In the genomic region with DNA sequence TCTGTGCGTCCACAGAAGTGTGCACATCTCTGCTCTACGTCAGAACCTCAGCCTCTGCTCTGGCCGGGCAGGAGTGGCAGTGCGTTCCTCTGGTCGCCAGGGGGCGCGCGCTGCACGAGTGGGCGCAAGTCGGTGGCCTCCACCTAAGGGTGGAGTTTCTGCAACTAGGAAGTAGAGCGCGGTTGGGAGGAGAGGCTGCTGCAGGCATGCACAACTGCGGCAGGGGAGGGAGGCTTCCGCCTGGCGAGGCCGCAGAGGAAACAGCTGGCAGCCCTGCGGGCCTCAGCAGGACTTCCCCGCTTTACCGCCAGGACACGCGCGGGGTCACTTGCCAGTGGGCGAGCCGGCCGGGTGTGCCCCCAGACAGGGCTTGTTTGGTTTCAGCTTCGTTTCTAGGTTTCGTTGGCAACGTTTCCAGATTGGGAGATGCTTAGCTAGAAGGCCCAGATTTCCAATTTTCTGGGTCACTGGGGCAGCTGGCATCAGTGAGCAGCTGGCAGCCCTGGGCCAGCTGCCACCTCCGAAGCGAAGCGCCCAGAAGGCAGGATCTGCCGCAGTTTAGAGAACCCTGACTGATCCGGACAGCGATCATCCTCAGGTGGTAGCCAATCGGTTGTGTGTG, we compare ENCODE assay signal across 8 mouse cellular contexts. TPM values are rescaled to one million over a fixed set of nuclear protein-coding genes. Genes with fewer than 3 reads are reported as not detected.
DNase-seq lines count a peak whose midpoint lies in the region; ATAC-seq lines count a peak whose summit lies in the region.

No protein-coding gene starts in this region.

- H3K9ac ChIP-seq in hindbrain, embryonic 16.5 days (ENCODE audit: low read depth, low read length), result peak overlapping the region; percentile 69

- H3K36me3 ChIP-seq in hindbrain, embryonic 16.5 days (ENCODE audit: control insufficient read depth, insufficient read depth, low read length), result 0 out of 2 replicates have a peak, but pooled peaks cover under 1% of the 10 kb centered on the region

- H3K9me3 ChIP-seq in hindbrain, embryonic 16.5 days (ENCODE audit: control insufficient read depth, low read length), result no peaks in the 10 kb centered on the region

- peak overlapping the region; percentile 53 for H3K4me3 ChIP-seq in hindbrain, embryonic 16.5 days (ENCODE audit: low read length)

- 2% methylated on average over 36 of the region's 36 CpGs for WGBS in hindbrain, embryonic 16.5 days

- H3K27me3 ChIP-seq in hindbrain, embryonic 16.5 days (replicated peaks; ENCODE audit: control insufficient read depth, insufficient read depth, low read length), result no peaks in the 10 kb centered on the region

- H3K27ac ChIP-seq in hindbrain, embryonic 16.5 days (ENCODE audit: low read depth, low read length), result peak overlapping the region; percentile 70

- peak; percentile 94 for DNase-seq in ZHBTc4 (ENCODE audit: low read depth, low spot score)
- peak; percentile 84 to 93 for DNase-seq in cerebellum, postnatal 4 days (ENCODE audit: low spot score in 2 of 2)
- peak; percentile 92 for DNase-seq in gastrocnemius, adult 18-20 months (ENCODE audit: low spot score)
- peak; percentile 92 to 95 for DNase-seq in left cerebral cortex, adult 18-20 months (ENCODE audit: low spot score in 2 of 2)
- peak; percentile 96 to 97 for DNase-seq in lung, postnatal 4 days
- DNase-seq in retina, postnatal 1 day, result peak; percentile 99
- DNase-seq in thymus, postnatal 4 days, result peak; percentile 97

- peaks cover 7% of the 10 kb centered on the region for H3K4me1 ChIP-seq in hindbrain, embryonic 16.5 days (ENCODE audit: control insufficient read depth, insufficient read depth, low read depth, low read length)

- H3K4me2 ChIP-seq in hindbrain, embryonic 16.5 days (ENCODE audit: low read length), result peak overlapping the region; percentile 78

- peak; percentile 89 for ATAC-seq in hindbrain, embryonic 16.5 days

RNA-seq across cellular contexts. Expression of gene Cmtm6, which starts 22.1 kb away (rescaled TPM):
- 1 to 10 TPM; 5.8 to 7.4 TPM for total RNA-seq in gastrocnemius, adult 18-20 months (2021)
- 21.0 and 21.2 TPM in 2 replicates for polyA plus RNA-seq in hindbrain, embryonic 16.5 days (2015; fragmentation: Nextera tagmentation; extraction: Ambion mirVana)
- 10 to 100 TPM; 20.2 to 23.7 TPM for total RNA-seq in left cerebral cortex, adult 18-20 months (2021)

RNA-seq across cellular contexts. Expression of gene Cmtm7, which starts 28.7 kb away (rescaled TPM):
- total RNA-seq in gastrocnemius, adult 18-20 months (2021), result 1 to 10 TPM; 3.7 to 7.0 TPM
- polyA plus RNA-seq in hindbrain, embryonic 16.5 days (2015; fragmentation: Nextera tagmentation; extraction: Ambion mirVana), result 9.5 and 13.8 TPM in 2 replicates
- 1 to 10 TPM; 3.6 to 5.0 TPM for total RNA-seq in left cerebral cortex, adult 18-20 months (2021)

Comparison
In these comparisons a context has a peak if more than half of its experiments do, and no peak if none do; other contexts are left out.
1. Peak in every context shown above with its lines: DNase-seq, ATAC-seq, H3K4me3 ChIP-seq and H3K27ac ChIP-seq.